Mouse (Mus musculus): ENCODE measurements around the gene Dusp6.
"Not testable (repeated sequence)": the region's sequence is repeated elsewhere in the genome, so short reads cannot be mapped to it uniquely, and the experiment has no call there.

Dusp6 gene

GRCm38 (mm10) chr10:99262867-99263379 lies at the start of gene Dusp6:
Dusp6 (plus strand) TSS chr10:99263231.
- DNase-seq = peak; percentile 96 to 97

GRCm38 (mm10) chr10:99214421-99215299 lies 48.4 kb upstream of the Dusp6 start:
- no peak for DNase-seq

GRCm38 (mm10) chr10:99216570-99216969 lies 46.5 kb upstream of the Dusp6 start:
- DNase-seq = not testable (repeated sequence)

- DNase-seq = no peak
Observed at GRCm38 (mm10) chr10:99221540-99221939, 41.5 kb upstream of the Dusp6 start.

GRCm38 (mm10) chr10:99222726-99223125 lies 40.3 kb upstream of the Dusp6 start:
- DNase-seq = peak in 1 of 2 experiments; percentile 29

GRCm38 (mm10) chr10:99224218-99224617 lies 38.8 kb upstream of the Dusp6 start:
- DNase-seq = peak; percentile 42 to 56

- DNase-seq = no peak
Observed at GRCm38 (mm10) chr10:99226782-99227181, 36.2 kb upstream of the Dusp6 start.

- DNase-seq = peak; percentile 17 to 47
Observed at GRCm38 (mm10) chr10:99227968-99228864, 34.8 kb upstream of the Dusp6 start.

GRCm38 (mm10) chr10:99229031-99229684 lies 33.9 kb upstream of the Dusp6 start:
- DNase-seq = peak; percentile 47 to 65

- peak; percentile 48 to 65 for DNase-seq
Observed at GRCm38 (mm10) chr10:99232518-99233227, 30.4 kb upstream of the Dusp6 start.

GRCm38 (mm10) chr10:99234336-99234735 lies 28.7 kb upstream of the Dusp6 start:
- DNase-seq = no peak

- no peak for DNase-seq
Observed at GRCm38 (mm10) chr10:99235081-99235480, 27.9 kb upstream of the Dusp6 start.

- DNase-seq = no peak
Observed at GRCm38 (mm10) chr10:99237205-99237832, 25.7 kb upstream of the Dusp6 start.

- DNase-seq = no peak
Observed at GRCm38 (mm10) chr10:99238537-99238936, 24.5 kb upstream of the Dusp6 start.

GRCm38 (mm10) chr10:99241284-99241828 lies 21.7 kb upstream of the Dusp6 start:
- DNase-seq = no peak

GRCm38 (mm10) chr10:99241829-99242711 lies 21.0 kb upstream of the Dusp6 start:
- no peak for DNase-seq

GRCm38 (mm10) chr10:99242721-99243120 lies 20.3 kb upstream of the Dusp6 start:
- no peak for DNase-seq

GRCm38 (mm10) chr10:99243907-99244489 lies 19.0 kb upstream of the Dusp6 start:
- no peak for DNase-seq

- DNase-seq = no peak
Observed at GRCm38 (mm10) chr10:99244655-99245260, 18.3 kb upstream of the Dusp6 start.
